Mouse (Mus musculus) bone marrow macrophage, adult 2 months (primary cell): Measurements from ENCODE around the gene Grik4.

Experiments
- CTCF ChIP-seq: IDR thresholded peaks from 2 replicates; pipeline ENCODE4 v1.5.1; 2012; ENCODE audit warnings: low read depth, mild to moderate bottlenecking, low read length, moderate library complexity
- POLR2A ChIP-seq: IDR thresholded peaks from 2 replicates; pipeline ENCODE4 v1.6.1; 2012; ENCODE audit warnings: mild to moderate bottlenecking, low read depth, low read length, borderline replicate concordance

GRCm38 (mm10) chr9:42962506-42962905 lies 18.2 kb upstream of the Grik4 start:
- TF ChIP-seq POLR2A (no peak), CTCF (no peak)
